Mouse (Mus musculus) G1E (cell line): ENCODE results near the gene Gm14597. TPM values are rescaled to one million over a fixed set of nuclear protein-coding genes. Genes with fewer than 3 reads are reported as not detected.
"Not testable (repeated sequence)": the region's sequence is repeated elsewhere in the genome, so short reads cannot be mapped to it uniquely, and the experiment has no call there.

Experiments used
- ATAC-seq: 2 replicates; pipeline ENCODE4 v1.8.0; 2016; ENCODE audit warnings: mild to moderate bottlenecking; ENCODE audit not compliant: insufficient number of reproducible peaks, poor library complexity, low FRiP score, severe bottlenecking; ENCODE audit errors: extremely low read depth
- DNase-seq: peaks from one replicate; pipeline ENCODE4 v3.0.0; 2012; ENCODE audit warnings: low spot score
- H3K27me3 ChIP-seq: 2 replicates; pipeline ENCODE4 v1.6.1; 2012; ENCODE audit warnings: mild to moderate bottlenecking, low read length, inconsistent platforms; ENCODE audit not compliant: insufficient read depth
- H3K36me3 ChIP-seq: replicated peaks from 2 replicates; pipeline ENCODE3; 2012; ENCODE audit warnings: mild to moderate bottlenecking, inconsistent platforms
- H3K4me1 ChIP-seq: 2 replicates; pipeline ENCODE4 v1.6.1; 2012; ENCODE audit warnings: low read depth, low read length, inconsistent platforms, mixed read lengths; ENCODE audit not compliant: insufficient read depth
- H3K4me3 ChIP-seq: 2 replicates; pipeline ENCODE4 v1.5.1; 2012; ENCODE audit warnings: low read depth, mild to moderate bottlenecking, inconsistent platforms, low read length, moderate library complexity, mixed read lengths
- H3K9me3 ChIP-seq: replicated peaks from 2 replicates; pipeline ENCODE4 v1.6.1; 2012; ENCODE audit warnings: inconsistent platforms
- CTCF ChIP-seq: IDR thresholded peaks from 2 replicates; pipeline ENCODE4 v1.5.1; 2012; ENCODE audit warnings: low read depth, low read length, inconsistent platforms, mixed read lengths
- GATA1 ChIP-seq: IDR thresholded peaks from 2 replicates; pipeline ENCODE4 v1.6.1; 2012; ENCODE audit warnings: borderline replicate concordance, low read length, inconsistent platforms, mixed read lengths
- GATA2 ChIP-seq: IDR thresholded peaks from 2 replicates; pipeline ENCODE4 v1.6.1; 2012; ENCODE audit warnings: low read depth, low read length, inconsistent platforms, borderline replicate concordance
- POLR2AphosphoS5 ChIP-seq: IDR thresholded peaks from 2 replicates; pipeline ENCODE4 v1.6.1; 2012; ENCODE audit warnings: low read depth, low read length, inconsistent platforms; ENCODE audit not compliant: insufficient replicate concordance
- TAL1 ChIP-seq: conservative IDR thresholded peaks from 2 replicates; pipeline ENCODE4 v1.6.1; 2012; ENCODE audit warnings: low read depth, low read length, inconsistent platforms, mixed read lengths
- polyA plus RNA-seq: library from polyadenylated mRNA; stranded (reverse); fragments of >175 nt; gene quantifications from 2 replicates; pipeline ENCODE4 v1.2.3, GENCODE M21; 2012
- total RNA-seq, 2 experiments: library from RNA; stranded (forward) in 1 of 2; stranded (reverse) in 1 of 2; fragments of 200-1000 nt in 1 of 2; fragments of >200 nt in 1 of 2; fragmentation: Nextera tagmentation in 1 of 2; gene quantifications; 2 replicates each; pipeline ENCODE4 v1.2.3; 2014 to 2017

Gm14597 gene
- total and polyA plus RNA-seq, 3 experiments: 0.38 TPM; not detected in 2

- ATAC-seq: no peak
- Histone ChIP-seq H3K27me3 (no peaks in the 10 kb centered on the region), H3K9me3 (no peaks in the 10 kb centered on the region), H3K4me3 (no peak overlapping the region), H3K4me1 (no peaks in the 10 kb centered on the region), H3K36me3 (no peaks in the 10 kb centered on the region)
- no peak for DNase-seq
- TF ChIP-seq TAL1 (no peak), CTCF (no peak), POLR2AphosphoS5 (no peak), GATA2 (no peak), GATA1 (no peak)
Observed at GRCm38 (mm10) chrX:53608122-53608813, 511 bp downstream of the Gm14597 start.

DNA sequence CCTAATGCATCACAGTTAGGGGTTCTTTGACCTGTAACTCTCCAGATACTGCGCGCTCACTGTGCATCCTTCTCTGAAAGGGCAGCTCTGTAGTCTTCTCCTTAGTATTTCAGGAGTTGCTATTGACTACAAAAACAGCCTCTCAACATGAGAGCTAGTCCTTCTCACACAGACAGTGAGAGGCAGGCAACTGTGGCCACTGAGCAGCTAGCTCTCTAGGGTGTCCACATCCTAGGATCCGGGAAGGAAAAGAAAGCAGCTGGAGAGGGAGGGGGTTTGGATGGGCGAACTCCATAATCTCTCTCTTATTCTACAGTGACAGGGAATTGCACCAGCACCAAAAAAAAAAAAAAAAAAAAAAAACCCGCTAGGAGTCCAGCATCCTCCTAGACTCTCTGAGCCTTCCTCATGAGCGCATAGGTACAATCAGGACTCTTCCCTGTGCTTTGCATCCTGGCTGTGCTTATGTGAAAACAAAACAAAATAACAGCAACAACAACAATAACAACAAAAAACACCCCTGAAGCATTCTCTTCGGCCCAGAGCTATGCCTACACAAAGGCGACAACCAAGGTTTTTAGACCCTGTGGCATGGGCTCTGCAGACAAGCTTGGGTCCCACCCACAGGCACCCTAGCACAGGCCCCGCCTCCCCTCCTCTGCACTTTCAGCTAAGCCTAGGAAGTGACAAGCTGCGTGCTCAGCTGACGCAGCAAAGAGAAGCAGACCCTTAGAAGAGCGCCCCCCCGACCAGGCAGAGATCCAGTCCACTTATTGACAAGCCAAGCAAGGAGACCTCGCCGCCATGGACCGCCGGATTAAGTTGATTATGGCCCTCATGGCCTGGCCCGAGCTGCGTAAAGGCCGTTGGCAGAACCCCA is 1.3 kb downstream of the Gm14597 start, which contains the start of gene Rtl8c:
TSS of gene Rtl8c (plus strand) at position 791 of the 880 bp plus-strand sequence.
- no peak within 1 kb of the TSS for H3K4me3 ChIP-seq
- no peaks in the 10 kb centered on the region for H3K9me3 ChIP-seq
- TF ChIP-seq TAL1: no peak
- TF ChIP-seq CTCF: no peak
- TF ChIP-seq GATA1: no peak
- no peak for TF ChIP-seq POLR2AphosphoS5
- no peak for TF ChIP-seq GATA2
- DNase-seq (no peak), ATAC-seq (no peak)
- H3K4me1 ChIP-seq: no peaks in the 10 kb centered on the region
- no peaks in the 10 kb centered on the region for H3K27me3 ChIP-seq
- no peaks in the 10 kb centered on the region for H3K36me3 ChIP-seq

- H3K36me3 ChIP-seq, H3K4me3 ChIP-seq, ATAC-seq, DNase-seq, H3K9me3 ChIP-seq, H3K27me3 ChIP-seq, H3K4me1 ChIP-seq: not testable (repeated sequence)
Observed at GRCm38 (mm10) chrX:53606176-53606575, 2.6 kb downstream of the Gm14597 start.

GRCm38 (mm10) chrX:53599993-53600392 is 8.8 kb downstream of the Gm14597 start:
- not testable (repeated sequence) for H3K4me1 ChIP-seq, H3K9me3 ChIP-seq, H3K27me3 ChIP-seq, H3K36me3 ChIP-seq, DNase-seq, H3K4me3 ChIP-seq, ATAC-seq

- H3K4me3 ChIP-seq, H3K9me3 ChIP-seq, H3K4me1 ChIP-seq, DNase-seq, ATAC-seq, H3K27me3 ChIP-seq, H3K36me3 ChIP-seq: not testable (repeated sequence)
Observed at GRCm38 (mm10) chrX:53583404-53583803, 25.4 kb downstream of the Gm14597 start.

GRCm38 (mm10) chrX:53581407-53581806 is 27.4 kb downstream of the Gm14597 start:
- not testable (repeated sequence) for H3K4me1 ChIP-seq, H3K4me3 ChIP-seq, H3K36me3 ChIP-seq, DNase-seq, H3K27me3 ChIP-seq, ATAC-seq, H3K9me3 ChIP-seq

GRCm38 (mm10) chrX:53579311-53579710 is 29.5 kb downstream of the Gm14597 start:
- DNase-seq: no peak
- H3K9me3 ChIP-seq: no peaks in the 10 kb centered on the region
- H3K27me3 ChIP-seq: no peaks in the 10 kb centered on the region
- H3K4me1 ChIP-seq: no peaks in the 10 kb centered on the region
- H3K36me3 ChIP-seq: no peaks in the 10 kb centered on the region
- TF ChIP-seq GATA2: no peak
- no peak for TF ChIP-seq CTCF
- TF ChIP-seq GATA1: no peak
- TF ChIP-seq POLR2AphosphoS5: no peak
- no peak for TF ChIP-seq TAL1
- H3K4me3 ChIP-seq: no peak overlapping the region
- no peak for ATAC-seq

Other genes with a start within 250 kb of the Gm14597 start
- 17.1 and 18.3 TPM in 2 replicates for gene Mospd1, start 238.5 kb downstream of the Gm14597 start, total RNA-seq (2014; fragmentation: Nextera tagmentation)
- 26.1 and 27.4 TPM in 2 replicates for gene Mospd1, start 238.5 kb downstream of the Gm14597 start, total RNA-seq (2017)
- gene Mospd1, start 238.5 kb downstream of the Gm14597 start, polyA plus RNA-seq: 0.19 and 0.23 TPM in 2 replicates
- gene Etd, start 174.1 kb downstream of the Gm14597 start, total RNA-seq (2014; fragmentation: Nextera tagmentation): not detected in 2 replicates
- not detected in 2 replicates for gene Etd, start 174.1 kb downstream of the Gm14597 start, total RNA-seq (2017)
- not detected in 2 replicates for gene Etd, start 174.1 kb downstream of the Gm14597 start, polyA plus RNA-seq
- gene Rtl8c, start 947 bp downstream of the Gm14597 start, total RNA-seq (2014; fragmentation: Nextera tagmentation): not detected in 2 replicates
- not detected in 2 replicates for gene Rtl8c, start 947 bp downstream of the Gm14597 start, total RNA-seq (2017)
- gene Rtl8c, start 947 bp downstream of the Gm14597 start, polyA plus RNA-seq: not detected in 2 replicates
- not detected in 2 replicates for gene Rtl8a, start 34.7 kb upstream of the Gm14597 start, total RNA-seq (2014; fragmentation: Nextera tagmentation)
- gene Rtl8a, start 34.7 kb upstream of the Gm14597 start, total RNA-seq (2017): not detected in 2 replicates
- not detected in 2 replicates for gene Rtl8a, start 34.7 kb upstream of the Gm14597 start, polyA plus RNA-seq
- not detected in 2 replicates for gene Rtl8b, start 61.4 kb upstream of the Gm14597 start, total RNA-seq (2014; fragmentation: Nextera tagmentation)
- gene Rtl8b, start 61.4 kb upstream of the Gm14597 start, total RNA-seq (2017): not detected in 2 replicates
- gene Rtl8b, start 61.4 kb upstream of the Gm14597 start, polyA plus RNA-seq: not detected in 2 replicates
- not detected in 2 replicates for gene 4930502E18Rik, start 115.8 kb upstream of the Gm14597 start, total RNA-seq (2014; fragmentation: Nextera tagmentation)
- 0.12 TPM in 1 of 2 replicates, not detected in the other for gene 4930502E18Rik, start 115.8 kb upstream of the Gm14597 start, total RNA-seq (2017)
- not detected in 2 replicates for gene 4930502E18Rik, start 115.8 kb upstream of the Gm14597 start, polyA plus RNA-seq
- gene 1700013H16Rik, start 148.9 kb upstream of the Gm14597 start, total RNA-seq (2014; fragmentation: Nextera tagmentation): not detected in 2 replicates
- not detected in 2 replicates for gene 1700013H16Rik, start 148.9 kb upstream of the Gm14597 start, total RNA-seq (2017)
- gene 1700013H16Rik, start 148.9 kb upstream of the Gm14597 start, polyA plus RNA-seq: not detected in 2 replicates
- gene Zfp36l3, start 167.4 kb upstream of the Gm14597 start, total RNA-seq (2014; fragmentation: Nextera tagmentation): not detected in 2 replicates
- gene Zfp36l3, start 167.4 kb upstream of the Gm14597 start, total RNA-seq (2017): 0.05 TPM in 1 of 2 replicates, not detected in the other
- not detected in 2 replicates for gene Zfp36l3, start 167.4 kb upstream of the Gm14597 start, polyA plus RNA-seq
- not detected in 2 replicates for gene Xlr, start 188.7 kb upstream of the Gm14597 start, total RNA-seq (2014; fragmentation: Nextera tagmentation)
- gene Xlr, start 188.7 kb upstream of the Gm14597 start, total RNA-seq (2017): 12.8 and 17.5 TPM in 2 replicates
- gene Xlr, start 188.7 kb upstream of the Gm14597 start, polyA plus RNA-seq: 0.08 and 0.18 TPM in 2 replicates